Mouse (Mus musculus) megakaryocyte, embryonic 14.5 days (primary cell): ENCODE measurements around the gene Atp5l.

Source experiments
- FLI1 ChIP-seq: IDR thresholded peaks from 2 replicates; pipeline ENCODE4 v1.6.1; 2012; ENCODE audit warnings: low read length, inconsistent platforms, mixed read lengths
- GATA1 ChIP-seq: IDR thresholded peaks from 3 replicates; pipeline ENCODE4 v1.6.1; 2012; ENCODE audit warnings: mixed read lengths, low read length, inconsistent platforms, borderline replicate concordance

- TF ChIP-seq GATA1: no peak
- TF ChIP-seq FLI1: no peak
These were observed 29.3 kb downstream of the Atp5l start for GRCm38 (mm10) chr9:44891210-44891609.
